Mouse (Mus musculus): ENCODE data around the gene Mbip. TPM values are rescaled to one million over a fixed set of nuclear protein-coding genes. Genes with fewer than 3 reads are reported as not detected.
A peak's percentile ranks its signal among the peaks of the same experiment; 100 is the strongest.

Mbip gene
- total and polyA plus RNA-seq, 2 experiments from 2014 or later = 18.3 to 33.8 TPM

- H3K9ac ChIP-seq (replicated peaks; ENCODE audit: low read length, poor library complexity, severe bottlenecking) = no peak overlapping the region
- H3K9me3 ChIP-seq (ENCODE audit: low read length) = no peaks in the 10 kb centered on the region
- H3K4me2 ChIP-seq (ENCODE audit: low read depth, low read length, poor library complexity, severe bottlenecking) = peak overlapping the region; percentile 10
- no peaks in the 10 kb centered on the region for H3K4me1 ChIP-seq (ENCODE audit: insufficient read depth, low read length)
- DNase-seq (ENCODE audit: low spot score) = no peak
- no peak overlapping the region for H3K27ac ChIP-seq (ENCODE audit: low read depth, low read length)
- no peaks in the 10 kb centered on the region for H3K36me3 ChIP-seq (ENCODE audit: insufficient read depth, low read length)
- H3K4me3 ChIP-seq (ENCODE audit: low read depth, low read length) = no peak overlapping the region
- ATAC-seq (ENCODE audit: low FRiP score) = no peak
- TF ChIP-seq CTCF (IDR thresholded peaks at IDR 0.05) = no peak
- no peaks in the 10 kb centered on the region for H3K27me3 ChIP-seq (ENCODE audit: insufficient read depth, low read length)
- WGBS = 16% methylated on average over 21 of the region's 21 CpGs
Observed at GRCm38 (mm10) chr12:56297921-56298830, 47.5 kb downstream of the Mbip start.

- Histone ChIP-seq H3K9ac (replicated peaks; ENCODE audit: low read length, poor library complexity, severe bottlenecking) (no peak overlapping the region), H3K4me3 (ENCODE audit: low read depth, low read length) (no peak overlapping the region), H3K27ac (ENCODE audit: low read depth, low read length) (no peak overlapping the region), H3K27me3 (ENCODE audit: insufficient read depth, low read length) (no peaks in the 10 kb centered on the region), H3K4me2 (ENCODE audit: low read depth, low read length, poor library complexity, severe bottlenecking) (no peak overlapping the region), H3K4me1 (ENCODE audit: insufficient read depth, low read length) (no peaks in the 10 kb centered on the region), H3K9me3 (ENCODE audit: low read length) (no peaks in the 10 kb centered on the region), H3K36me3 (ENCODE audit: insufficient read depth, low read length) (no peaks in the 10 kb centered on the region)
- DNase-seq (ENCODE audit: low spot score) (no peak), ATAC-seq (ENCODE audit: low FRiP score) (no peak)
- no peak for TF ChIP-seq CTCF (IDR thresholded peaks at IDR 0.05)
- 56% methylated on average over 5 of the region's 5 CpGs for WGBS
Observed at GRCm38 (mm10) chr12:56297099-56297498, 48.6 kb downstream of the Mbip start.

GRCm38 (mm10) chr12:56296524-56296923 lies 49.2 kb downstream of the Mbip start:
- Histone ChIP-seq H3K9ac (replicated peaks; ENCODE audit: low read length, poor library complexity, severe bottlenecking) (no peak overlapping the region), H3K27me3 (ENCODE audit: insufficient read depth, low read length) (no peaks in the 10 kb centered on the region)
- 47% methylated on average over 6 of the region's 6 CpGs for WGBS

DNA sequence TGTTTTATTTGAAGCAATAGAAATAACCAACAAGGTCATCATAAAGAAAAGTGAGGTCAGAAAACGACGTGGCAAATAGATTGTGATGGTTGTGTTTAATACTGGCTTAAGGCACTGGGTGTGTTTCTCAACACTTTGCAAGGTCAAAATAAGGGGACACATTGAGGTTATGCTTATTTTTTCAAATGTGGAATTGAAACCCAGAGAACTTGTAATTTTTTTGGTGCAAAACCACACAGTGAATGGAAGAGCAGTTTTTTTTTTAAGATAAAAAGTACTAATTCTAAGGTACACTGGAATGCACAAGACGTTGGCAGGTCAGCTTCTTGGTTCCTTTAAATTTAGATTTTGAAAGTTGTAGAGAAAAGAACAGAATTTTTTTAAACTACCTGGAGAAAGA lies 50.5 kb downstream of the Mbip start:
- no peak overlapping the region for H3K4me3 ChIP-seq (ENCODE audit: low read depth, low read length)
- DNase-seq (ENCODE audit: low spot score) = no peak
- no peak overlapping the region for H3K9ac ChIP-seq (replicated peaks; ENCODE audit: low read length, poor library complexity, severe bottlenecking)
- H3K9me3 ChIP-seq (ENCODE audit: low read length) = no peaks in the 10 kb centered on the region
- H3K27ac ChIP-seq (ENCODE audit: low read depth, low read length) = no peak overlapping the region
- TF ChIP-seq CTCF (IDR thresholded peaks at IDR 0.05) = no peak
- no peak overlapping the region for H3K4me2 ChIP-seq (ENCODE audit: low read depth, low read length, poor library complexity, severe bottlenecking)
- no peak for ATAC-seq (ENCODE audit: low FRiP score)
- no peaks in the 10 kb centered on the region for H3K27me3 ChIP-seq (ENCODE audit: insufficient read depth, low read length)
- H3K4me1 ChIP-seq (ENCODE audit: insufficient read depth, low read length) = no peaks in the 10 kb centered on the region
- H3K36me3 ChIP-seq (ENCODE audit: insufficient read depth, low read length) = no peaks in the 10 kb centered on the region
- WGBS = 77% methylated on average over 3 of the region's 3 CpGs

More at GRCm38 (mm10) chr12:56296524-56296923, 49.2 kb downstream of the Mbip start:
- H3K4me3 ChIP-seq (ENCODE audit: low read depth, low read length) = no peak overlapping the region
- no peaks in the 10 kb centered on the region for H3K4me1 ChIP-seq (ENCODE audit: insufficient read depth, low read length)
- H3K36me3 ChIP-seq (ENCODE audit: insufficient read depth, low read length) = no peaks in the 10 kb centered on the region
- no peak for TF ChIP-seq CTCF (IDR thresholded peaks at IDR 0.05)
- no peak for DNase-seq (ENCODE audit: low spot score)
- H3K9me3 ChIP-seq (ENCODE audit: low read length) = no peaks in the 10 kb centered on the region
- no peak overlapping the region for H3K4me2 ChIP-seq (ENCODE audit: low read depth, low read length, poor library complexity, severe bottlenecking)
- ATAC-seq (ENCODE audit: low FRiP score) = no peak
- H3K27ac ChIP-seq (ENCODE audit: low read depth, low read length) = no peak overlapping the region

DNA sequence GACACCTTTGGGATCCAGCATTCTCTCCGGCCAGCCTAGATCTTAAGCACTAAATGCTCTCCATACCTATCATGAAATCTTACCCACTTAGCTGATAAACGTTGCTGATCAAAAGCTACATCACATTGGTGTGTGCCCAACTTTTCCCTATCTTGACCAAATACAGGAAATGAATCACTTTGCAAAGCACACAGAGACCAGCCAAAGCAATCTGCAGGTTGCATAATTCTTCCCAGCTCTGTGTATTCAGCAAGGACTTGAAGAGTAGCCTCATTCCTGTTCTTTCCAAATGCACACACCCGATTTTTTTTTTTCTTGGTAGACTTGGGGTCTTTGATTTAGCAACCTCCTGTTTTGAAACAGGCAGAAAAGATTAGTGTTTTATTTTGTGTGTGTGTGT lies 57.1 kb downstream of the Mbip start:
- H3K4me3 ChIP-seq (ENCODE audit: low read depth, low read length) = no peak overlapping the region
- no peaks in the 10 kb centered on the region for H3K9me3 ChIP-seq (ENCODE audit: low read length)
- no peak for ATAC-seq (ENCODE audit: low FRiP score)
- H3K36me3 ChIP-seq (ENCODE audit: insufficient read depth, low read length) = no peaks in the 10 kb centered on the region
- H3K4me1 ChIP-seq (ENCODE audit: insufficient read depth, low read length) = no peaks in the 10 kb centered on the region
- DNase-seq (ENCODE audit: low spot score) = no peak
- H3K9ac ChIP-seq (replicated peaks; ENCODE audit: low read length, poor library complexity, severe bottlenecking) = no peak overlapping the region
- 86% methylated on average over 3 of the region's 3 CpGs for WGBS
- no peak overlapping the region for H3K4me2 ChIP-seq (ENCODE audit: low read depth, low read length, poor library complexity, severe bottlenecking)
- no peak for TF ChIP-seq CTCF (IDR thresholded peaks at IDR 0.05)
- H3K27ac ChIP-seq (ENCODE audit: low read depth, low read length) = no peak overlapping the region
- no peaks in the 10 kb centered on the region for H3K27me3 ChIP-seq (ENCODE audit: insufficient read depth, low read length)

- Histone ChIP-seq H3K27me3 (ENCODE audit: insufficient read depth, low read length) (no peaks in the 10 kb centered on the region), H3K27ac (ENCODE audit: low read depth, low read length) (no peak overlapping the region), H3K9me3 (ENCODE audit: low read length) (no peaks in the 10 kb centered on the region), H3K4me1 (ENCODE audit: insufficient read depth, low read length) (no peaks in the 10 kb centered on the region), H3K4me3 (ENCODE audit: low read depth, low read length) (no peak overlapping the region), H3K36me3 (ENCODE audit: insufficient read depth, low read length) (no peaks in the 10 kb centered on the region), H3K9ac (replicated peaks; ENCODE audit: low read length, poor library complexity, severe bottlenecking) (no peak overlapping the region), H3K4me2 (ENCODE audit: low read depth, low read length, poor library complexity, severe bottlenecking) (no peak overlapping the region)
- TF ChIP-seq CTCF (IDR thresholded peaks at IDR 0.05) = no peak
- DNase-seq (ENCODE audit: low spot score) = no peak
- ATAC-seq (ENCODE audit: low FRiP score) = no peak
- 97% methylated on average over 14 of the region's 14 CpGs for WGBS
Observed at GRCm38 (mm10) chr12:56286828-56287227, 58.9 kb downstream of the Mbip start.

Measured in midbrain, postnatal 0 days (tissue).